Mouse (Mus musculus) ES-Bruce4 (cell line): ENCODE results near the gene Fam19a2.

Experiments
- CTCF ChIP-seq: IDR thresholded peaks from one replicate; pipeline ENCODE4 v1.8.1; 2011; ENCODE audit warnings: low read depth, low read length
- POLR2A ChIP-seq: IDR thresholded peaks from one replicate; pipeline ENCODE4 v1.8.1; 2011; ENCODE audit warnings: low read length; ENCODE audit not compliant: insufficient read depth

DNA sequence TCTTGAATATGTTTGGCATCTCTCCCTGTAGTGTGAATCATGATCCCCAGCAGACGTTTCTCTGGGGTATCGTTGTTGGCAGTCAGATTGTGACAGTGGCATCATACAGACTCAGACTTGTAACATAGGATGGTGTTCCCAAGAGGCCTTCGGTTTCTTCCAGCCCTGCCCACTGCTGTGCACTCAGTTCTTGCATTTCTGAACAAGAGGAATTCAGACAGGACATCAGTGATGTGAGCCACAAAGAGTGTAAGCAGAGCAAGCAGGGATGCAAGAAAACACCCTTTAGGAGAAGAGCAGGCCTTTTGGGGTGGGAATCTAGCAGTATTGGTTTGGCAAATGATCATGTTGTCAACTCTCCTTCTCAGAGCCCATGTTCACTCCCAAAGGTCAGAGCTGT is 489.0 kb downstream of the Fam19a2 start:
- no peak for TF ChIP-seq CTCF
- TF ChIP-seq POLR2A, result no peak
